ENCODE assay signal across 26 mouse cellular contexts in genomic region chr3:51494466-51494865, GRCm38 (mm10). TPM values are rescaled to one million over a fixed set of nuclear protein-coding genes. Genes with fewer than 3 reads are reported as not detected.
A peak's percentile ranks its signal among the peaks of the same experiment; 100 is the strongest.
DNase-seq lines count a peak whose midpoint lies in the region; ATAC-seq and TF ChIP-seq lines count a peak whose summit lies in the region.
"Had no signal": no experiment of that assay in that cellular context is flagged by ENCODE, and none has a peak within 500 bp of the region (broad histone marks: within the 10 kb centered on the region; RNA-seq: fewer than 3 reads in every experiment).

No protein-coding gene starts in this region.

- H3K36me3 ChIP-seq in kidney, adult 2 months (ENCODE audit: control insufficient read depth, insufficient read depth, low read length) = no peaks in the 10 kb centered on the region
- H3K36me3 ChIP-seq in lung, embryonic 14.5 days (ENCODE audit: insufficient read depth) = peaks cover 16% of the 10 kb centered on the region
- no peaks in the 10 kb centered on the region for H3K36me3 ChIP-seq in lung, postnatal 0 days (ENCODE audit: insufficient read depth, low read length)

- H3K4me2 ChIP-seq in lung, embryonic 14.5 days = no peak overlapping the region
- H3K4me2 ChIP-seq in lung, postnatal 0 days (replicated peaks; ENCODE audit: low read depth, low read length) = no peak overlapping the region
- H3K4me2 ChIP-seq: embryonic facial prominence, embryonic 13.5 days; forebrain, embryonic 12.5 days; forebrain, embryonic 15.5 days; heart, embryonic 13.5 days; hindbrain, embryonic 14.5 days had no signal

- H3K4me3 ChIP-seq in kidney, adult 2 months (ENCODE audit: insufficient read depth, low read depth, low read length) = no peak overlapping the region
- H3K4me3 ChIP-seq in lung, embryonic 14.5 days (ENCODE audit: low read depth, low read length) = no peak overlapping the region
- no peak overlapping the region for H3K4me3 ChIP-seq in lung, postnatal 0 days (ENCODE audit: low read depth, low read length)
- H3K4me3 ChIP-seq in lung, adult 2 months (replicated peaks; ENCODE audit: extremely low read depth, low read depth, low read length) = no peak overlapping the region
- H3K4me3 ChIP-seq: embryonic facial prominence, embryonic 10.5 days; embryonic facial prominence, embryonic 13.5 days; erythroblast, embryonic 14.5 days; forebrain, embryonic 12.5 days; forebrain, embryonic 15.5 days; heart, adult 2 months; heart, embryonic 10.5 days; heart, embryonic 13.5 days had no signal

- no peaks in the 10 kb centered on the region for H3K4me1 ChIP-seq in kidney, adult 2 months (ENCODE audit: control insufficient read depth, insufficient read depth, low read length)
- peaks cover 6% of the 10 kb centered on the region; the same call in 1 of the 2 replicates for H3K4me1 ChIP-seq in lung, embryonic 14.5 days (ENCODE audit: insufficient read depth)
- no peaks in the 10 kb centered on the region; the same call in 1 of the 2 replicates for H3K4me1 ChIP-seq in lung, postnatal 0 days (ENCODE audit: insufficient read depth, low read depth, low read length)
- H3K4me1 ChIP-seq in lung, adult 2 months (ENCODE audit: control insufficient read depth, insufficient read depth, low read length) = no peaks in the 10 kb centered on the region
- H3K4me1 ChIP-seq: embryonic facial prominence, embryonic 10.5 days; embryonic facial prominence, embryonic 13.5 days; forebrain, embryonic 12.5 days; heart, embryonic 10.5 days had no signal

- no peak for TF ChIP-seq EP300 in lung, postnatal 0 days (IDR thresholded peaks at IDR 0.05)

- H3K27ac ChIP-seq in kidney, adult 2 months (ENCODE audit: insufficient read depth, low read depth, low read length) = no peak overlapping the region
- no peak overlapping the region for H3K27ac ChIP-seq in lung, embryonic 14.5 days (ENCODE audit: low read depth)
- no peak overlapping the region for H3K27ac ChIP-seq in lung, postnatal 0 days (ENCODE audit: low read length)
- H3K27ac ChIP-seq: embryonic facial prominence, embryonic 10.5 days; embryonic facial prominence, embryonic 13.5 days; forebrain, embryonic 12.5 days; forebrain, embryonic 15.5 days; heart, embryonic 10.5 days; heart, embryonic 13.5 days; hindbrain, embryonic 14.5 days had no signal

- H3K27me3 ChIP-seq in kidney, adult 2 months (replicated peaks; ENCODE audit: control insufficient read depth, insufficient read depth, low read length) = no peaks in the 10 kb centered on the region
- no peaks in the 10 kb centered on the region for H3K27me3 ChIP-seq in lung, embryonic 14.5 days (ENCODE audit: insufficient read depth, low read length)
- H3K27me3 ChIP-seq in lung, postnatal 0 days (replicated peaks; ENCODE audit: insufficient read depth, low read length) = no peaks in the 10 kb centered on the region
- H3K27me3 ChIP-seq: embryonic facial prominence, embryonic 13.5 days; forebrain, embryonic 12.5 days; forebrain, embryonic 15.5 days; heart, embryonic 13.5 days had no signal

- no peak for TF ChIP-seq POLR2A in kidney, adult 2 months (IDR thresholded peaks at IDR 0.05; ENCODE audit: low read depth, low read length)
- no peak for TF ChIP-seq POLR2A in lung, adult 2 months (IDR thresholded peaks at IDR 0.05; ENCODE audit: borderline replicate concordance, extremely low read depth, low read depth, low read length)

- peak; percentile 15 for DNase-seq in kidney, adult 2 months
- DNase-seq in kidney, adult 8-10 months = no peak
- peak; percentile 78 for DNase-seq in lung, embryonic 14.5 days
- no peak for DNase-seq in lung, postnatal 14 days
- DNase-seq in lung, postnatal 0 days (ENCODE audit: low spot score) = peak; percentile 44
- DNase-seq in lung, adult 2 months = no peak
- DNase-seq: adrenal gland, adult 8-10 months; adrenal gland, postnatal 25 days; cerebellum, adult 11-12 months; cerebellum, adult 8-10 months; cerebellum, postnatal 10 days; cerebellum, postnatal 36 days; embryo, embryonic 11 days; gastrocnemius, postnatal 25 days; heart, adult 2 months; heart, postnatal 14 days; heart, postnatal 4 days had no signal

- ATAC-seq in lung, embryonic 14.5 days (ENCODE audit: insufficient read depth) = no peak
- 0 out of 2 replicates have a peak, but pooled peaks have one; percentile 25 for ATAC-seq in lung, postnatal 0 days
- ATAC-seq: activated CD4-positive, CD25-positive, alpha-beta regulatory T cell, adult 4 months; forebrain, embryonic 15.5 days had no signal

- H3K9me3 ChIP-seq in lung, embryonic 14.5 days (ENCODE audit: low read depth, low read length) = no peaks in the 10 kb centered on the region
- no peaks in the 10 kb centered on the region for H3K9me3 ChIP-seq in lung, postnatal 0 days (ENCODE audit: low read length)
- H3K9me3 ChIP-seq: embryonic facial prominence, embryonic 10.5 days; embryonic facial prominence, embryonic 13.5 days; forebrain, embryonic 12.5 days; forebrain, embryonic 15.5 days; heart, embryonic 10.5 days; heart, embryonic 13.5 days had no signal

- no peak for TF ChIP-seq CTCF in kidney, adult 2 months (conservative IDR thresholded peaks at IDR 0.05; ENCODE audit: insufficient read depth, insufficient read length, low read depth, low read length)
- TF ChIP-seq CTCF in lung, embryonic 14.5 days (IDR thresholded peaks at IDR 0.05; ENCODE audit: low read depth) = no peak
- TF ChIP-seq CTCF in lung, postnatal 0 days (IDR thresholded peaks at IDR 0.05) = no peak
- no peak for TF ChIP-seq CTCF in lung, adult 2 months (IDR thresholded peaks at IDR 0.05; ENCODE audit: insufficient read depth, low read length)

- 63% methylated on average over 2 of the region's 2 CpGs for WGBS in kidney, adult 2 months
- WGBS in lung, embryonic 14.5 days = 47% methylated on average over 2 of the region's 2 CpGs
- WGBS in lung, postnatal 0 days = 31% methylated on average over 2 of the region's 2 CpGs
- WGBS in lung, adult 2 months = 23% methylated on average over 2 of the region's 2 CpGs

- no peak overlapping the region for H3K9ac ChIP-seq in lung, embryonic 14.5 days
- H3K9ac ChIP-seq in lung, postnatal 0 days (replicated peaks; ENCODE audit: low read depth) = no peak overlapping the region
- H3K9ac ChIP-seq: embryonic facial prominence, embryonic 13.5 days; forebrain, embryonic 12.5 days; forebrain, embryonic 15.5 days; heart, embryonic 13.5 days; hindbrain, embryonic 14.5 days had no signal

RNA-seq across cellular contexts. Expression of gene Rab33b, which starts 10.7 kb away (rescaled TPM):
- 6.8 and 7.7 TPM in 2 replicates for polyA plus RNA-seq in kidney, adult 2 months (2012; rRNA removed)
- 17.8 and 21.3 TPM in 2 replicates for polyA plus RNA-seq in lung, embryonic 14.5 days (2014; fragmentation: Nextera tagmentation; extraction: Ambion mirVana)
- 24.9 and 26.2 TPM in 2 replicates for polyA plus RNA-seq in lung, postnatal 0 days (2015; fragmentation: Nextera tagmentation; extraction: Ambion mirVana)
- polyA plus RNA-seq in lung, adult 2 months (2012; rRNA removed) = 12.9 and 16.6 TPM in 2 replicates

Comparison
In these comparisons a context has a peak if more than half of its experiments do, and no peak if none do; other contexts are left out.
1. DNase-seq: peak in kidney, adult 2 months (single experiment), lung, embryonic 14.5 days (single experiment) and lung, postnatal 0 days (single experiment); none in kidney, adult 8-10 months (0 of 2), lung, postnatal 14 days (single experiment) and lung, adult 2 months (single experiment).